Mouse (Mus musculus): ENCODE results near the gene Tead3.

DNA sequence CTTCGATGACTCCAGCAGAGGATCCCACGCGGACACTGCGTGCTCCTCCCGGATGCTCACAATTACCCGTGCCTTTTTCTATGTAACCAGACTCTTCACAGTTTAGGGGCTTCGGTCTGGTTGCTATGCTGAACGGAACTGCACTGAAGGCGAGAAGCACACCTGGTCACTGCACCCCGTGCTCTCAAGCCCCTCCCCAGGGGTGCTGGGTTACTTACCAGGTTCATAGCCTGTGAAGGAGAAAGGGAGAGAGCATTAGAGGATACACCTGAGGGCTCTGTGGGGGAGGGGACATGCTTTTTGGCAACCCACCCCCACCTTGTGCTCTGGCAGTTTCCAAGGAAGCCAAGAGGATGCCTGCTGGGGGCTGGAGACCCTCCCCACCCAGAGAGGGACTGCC, 15.3 kb downstream of the Tead3 start:
- TF ChIP-seq CTCF (IDR thresholded peaks at IDR 0.05; ENCODE audit: low read depth) (no peak), EP300 (optimal IDR thresholded peaks at IDR 0.05) (no peak)

All from stomach, postnatal 0 days (tissue).